Comparison of ENCODE assay signal across 17 mouse cellular contexts in the genomic region with DNA sequence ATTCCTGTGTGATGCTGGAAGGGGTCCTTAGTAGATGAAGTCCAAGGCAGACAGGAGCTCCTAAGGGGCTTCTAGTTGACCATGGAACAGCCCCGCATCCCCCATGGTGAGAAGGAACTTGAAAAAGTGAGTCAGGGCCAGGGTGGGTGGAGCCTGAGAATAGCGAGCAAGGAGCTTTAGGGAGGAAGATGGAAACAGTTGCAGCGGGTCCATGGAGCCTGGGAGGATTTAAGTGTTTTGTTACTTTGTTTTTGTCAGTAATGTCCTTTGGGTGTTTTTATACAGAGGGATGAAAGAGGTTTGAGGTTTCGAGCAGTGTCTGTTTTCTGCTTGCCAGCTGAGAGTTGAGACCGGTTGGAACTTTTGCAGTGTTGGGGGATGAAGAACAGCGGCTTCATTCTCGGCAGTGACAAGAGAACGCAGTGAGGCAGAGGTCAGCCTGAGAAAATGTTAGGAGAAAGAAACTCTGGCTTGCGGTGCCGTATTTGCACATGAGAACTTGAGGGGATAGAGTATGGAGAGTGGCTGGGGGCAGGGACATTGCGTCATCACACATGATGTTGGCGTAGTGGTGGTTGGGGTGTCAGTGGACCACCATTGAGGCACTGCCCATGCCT.
A peak's percentile ranks its signal among the peaks of the same experiment; 100 is the strongest.
DNase-seq lines count a peak whose midpoint lies in the region; ATAC-seq lines count a peak whose summit lies in the region.
"Had no signal": no experiment of that assay in that cellular context is flagged by ENCODE, and none has a peak within 500 bp of the region (broad histone marks: within the 10 kb centered on the region; RNA-seq: fewer than 3 reads in every experiment).

No protein-coding gene starts in this region.

- WGBS in heart, embryonic 13.5 days, result 52% methylated on average over 12 of the region's 12 CpGs
- 45% methylated on average over 12 of the region's 12 CpGs for WGBS in embryonic facial prominence, embryonic 14.5 days
- WGBS in limb, embryonic 15.5 days, result 50% methylated on average over 12 of the region's 12 CpGs
- 63% methylated on average over 12 of the region's 12 CpGs for WGBS in stomach, embryonic 15.5 days
- 81% methylated on average over 12 of the region's 12 CpGs for WGBS in hindbrain, embryonic 12.5 days

- no peak for ATAC-seq in heart, embryonic 13.5 days (ENCODE audit: extremely low read depth, insufficient number of reproducible peaks, low FRiP score, low TSS enrichment)
- no peak for ATAC-seq in embryonic facial prominence, embryonic 14.5 days (ENCODE audit: low read depth)
- no peak for ATAC-seq in limb, embryonic 15.5 days (ENCODE audit: insufficient number of reproducible peaks, low FRiP score, low TSS enrichment, low read depth)
- no peak for ATAC-seq in stomach, embryonic 15.5 days (ENCODE audit: insufficient read depth, low FRiP score, low read depth)
- ATAC-seq in hindbrain, embryonic 12.5 days (ENCODE audit: low FRiP score), result no peak
- ATAC-seq: inflammation-experienced regulatory T-cells, adult 6 months had no signal

- peaks cover 47% of the 10 kb centered on the region for H3K4me1 ChIP-seq in heart, embryonic 13.5 days
- H3K4me1 ChIP-seq in embryonic facial prominence, embryonic 14.5 days (ENCODE audit: control insufficient read depth, insufficient read depth, low read length), result peaks cover 16% of the 10 kb centered on the region
- peaks cover 30% of the 10 kb centered on the region for H3K4me1 ChIP-seq in limb, embryonic 15.5 days
- 0 out of 2 replicates have a peak, but pooled peaks cover 3% of the 10 kb centered on the region for H3K4me1 ChIP-seq in stomach, embryonic 15.5 days
- 0 out of 2 replicates have a peak, but pooled peaks cover 4% of the 10 kb centered on the region for H3K4me1 ChIP-seq in hindbrain, embryonic 12.5 days

- H3K4me3 ChIP-seq in heart, embryonic 13.5 days, result no peak overlapping the region
- H3K4me3 ChIP-seq in embryonic facial prominence, embryonic 14.5 days (ENCODE audit: low read depth, low read length), result no peak overlapping the region
- H3K4me3 ChIP-seq in limb, embryonic 15.5 days, result no peak overlapping the region
- H3K4me3 ChIP-seq in stomach, embryonic 15.5 days (replicated peaks), result no peak overlapping the region
- H3K4me3 ChIP-seq in hindbrain, embryonic 12.5 days, result no peak overlapping the region
- H3K4me3 ChIP-seq: forebrain, embryonic 10.5 days; midbrain, embryonic 12.5 days; myocyte had no signal

- peak overlapping the region; percentile 16; the same call in 1 of the 2 replicates for H3K4me2 ChIP-seq in heart, embryonic 13.5 days
- peak overlapping the region; percentile 28; the same call in 1 of the 2 replicates for H3K4me2 ChIP-seq in embryonic facial prominence, embryonic 14.5 days (ENCODE audit: low read depth, low read length)
- H3K4me2 ChIP-seq in limb, embryonic 15.5 days, result no peak overlapping the region
- H3K4me2 ChIP-seq in stomach, embryonic 15.5 days, result no peak overlapping the region
- no peak overlapping the region for H3K4me2 ChIP-seq in hindbrain, embryonic 12.5 days (replicated peaks)
- H3K4me2 ChIP-seq: midbrain, embryonic 12.5 days had no signal

- no peaks in the 10 kb centered on the region for H3K9me3 ChIP-seq in heart, embryonic 13.5 days
- no peaks in the 10 kb centered on the region for H3K9me3 ChIP-seq in embryonic facial prominence, embryonic 14.5 days (ENCODE audit: control insufficient read depth, low read length)
- no peaks in the 10 kb centered on the region for H3K9me3 ChIP-seq in limb, embryonic 15.5 days
- H3K9me3 ChIP-seq in stomach, embryonic 15.5 days, result no peaks in the 10 kb centered on the region
- no peaks in the 10 kb centered on the region for H3K9me3 ChIP-seq in hindbrain, embryonic 12.5 days (replicated peaks)
- H3K9me3 ChIP-seq: forebrain, embryonic 10.5 days; midbrain, embryonic 12.5 days had no signal

- H3K9ac ChIP-seq in heart, embryonic 13.5 days, result no peak overlapping the region
- H3K9ac ChIP-seq in embryonic facial prominence, embryonic 14.5 days (ENCODE audit: low read depth, low read length), result no peak overlapping the region
- H3K9ac ChIP-seq in limb, embryonic 15.5 days, result no peak overlapping the region
- H3K9ac ChIP-seq in stomach, embryonic 15.5 days, result no peak overlapping the region
- H3K9ac ChIP-seq in hindbrain, embryonic 12.5 days, result no peak overlapping the region
- H3K9ac ChIP-seq: midbrain, embryonic 12.5 days had no signal

- H3K27ac ChIP-seq in heart, embryonic 13.5 days (replicated peaks), result peak overlapping the region; percentile 56
- H3K27ac ChIP-seq in embryonic facial prominence, embryonic 14.5 days (replicated peaks; ENCODE audit: low read depth, low read length), result peak overlapping the region; percentile 0
- 0 out of 2 replicates have a peak overlapping the region, but pooled peaks have one; percentile 8 for H3K27ac ChIP-seq in limb, embryonic 15.5 days
- H3K27ac ChIP-seq in stomach, embryonic 15.5 days, result peak overlapping the region; percentile 5; the same call in 1 of the 2 replicates
- H3K27ac ChIP-seq in hindbrain, embryonic 12.5 days, result no peak overlapping the region
- H3K27ac ChIP-seq: forebrain, embryonic 10.5 days; midbrain, embryonic 12.5 days had no signal

- no peaks in the 10 kb centered on the region for H3K27me3 ChIP-seq in heart, embryonic 13.5 days (replicated peaks)
- no peaks in the 10 kb centered on the region for H3K27me3 ChIP-seq in embryonic facial prominence, embryonic 14.5 days (replicated peaks; ENCODE audit: control insufficient read depth, insufficient read depth, low read length)
- no peaks in the 10 kb centered on the region for H3K27me3 ChIP-seq in limb, embryonic 15.5 days
- H3K27me3 ChIP-seq in stomach, embryonic 15.5 days (replicated peaks), result no peaks in the 10 kb centered on the region
- H3K27me3 ChIP-seq in hindbrain, embryonic 12.5 days, result no peaks in the 10 kb centered on the region
- H3K27me3 ChIP-seq: midbrain, embryonic 12.5 days had no signal

- no peak for DNase-seq in heart, adult 9 months (ENCODE audit: low spot score in 2 of 2)
- no peak for DNase-seq in embryonic facial prominence, embryonic 14.5 days (ENCODE audit: low spot score)
- no peak for DNase-seq in frontal cortex, postnatal 36 days (ENCODE audit: low spot score in 2 of 2)
- DNase-seq in frontal cortex, postnatal 25 days (ENCODE audit: low spot score in 2 of 2), result no peak
- DNase-seq: B cell, adult 2 months; cerebellum, postnatal 25 days; kidney, postnatal 4 days; right cerebral cortex, adult 18-20 months; thymus, adult 2 months had no signal

- H3K36me3 ChIP-seq in heart, embryonic 13.5 days, result peaks cover 8% of the 10 kb centered on the region; the same call in 1 of the 2 replicates
- no peaks in the 10 kb centered on the region for H3K36me3 ChIP-seq in embryonic facial prominence, embryonic 14.5 days (ENCODE audit: control insufficient read depth, insufficient read depth, low read length)
- H3K36me3 ChIP-seq in limb, embryonic 15.5 days, result no peaks in the 10 kb centered on the region
- H3K36me3 ChIP-seq in stomach, embryonic 15.5 days, result no peaks in the 10 kb centered on the region
- no peaks in the 10 kb centered on the region for H3K36me3 ChIP-seq in hindbrain, embryonic 12.5 days
- H3K36me3 ChIP-seq: midbrain, embryonic 12.5 days had no signal

Comparison
In these comparisons a context has a peak if more than half of its experiments do, and no peak if none do; other contexts are left out.
1. H3K4me2 ChIP-seq: peak in heart, embryonic 13.5 days (single experiment) and embryonic facial prominence, embryonic 14.5 days (single experiment); none in limb, embryonic 15.5 days (single experiment), stomach, embryonic 15.5 days (single experiment) and hindbrain, embryonic 12.5 days (single experiment).